Mouse (Mus musculus): ENCODE measurements at regions not wholly inside any gene's neighbourhood (a gene's known extent, or its start where the extent isn't known, plus 50 kb on each side); places are given as distances from the start of the nearest gene placed in this dataset.

DNA sequence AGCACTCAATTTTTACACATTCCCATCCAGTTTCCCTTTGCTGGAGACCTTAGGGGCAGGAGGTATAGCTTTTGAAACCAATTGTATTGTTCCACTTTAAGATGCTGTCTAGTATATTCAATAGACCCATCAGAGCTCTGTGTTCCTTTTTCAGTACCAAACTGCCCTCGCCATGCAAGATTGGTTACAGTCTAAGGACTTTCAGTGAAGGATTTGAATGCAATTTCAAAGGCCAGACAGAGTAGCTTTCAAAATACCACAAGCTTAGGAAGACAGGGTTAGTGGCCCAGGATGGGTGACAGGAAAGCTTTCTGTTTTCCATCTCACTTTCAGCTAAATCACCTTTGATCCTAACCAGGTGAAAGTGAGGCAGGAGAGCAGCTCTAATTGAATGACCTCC is 123.4 kb downstream of the Olfr1505 start:
- TF ChIP-seq CTCF (IDR thresholded peaks at IDR 0.05; ENCODE audit: low read depth, low read length) (no peak), TAL1 (conservative IDR thresholded peaks at IDR 0.05; ENCODE audit: low read depth, low read length) (no peak), GATA1 (IDR thresholded peaks at IDR 0.05; ENCODE audit: borderline replicate concordance, low read length) (no peak), POLR2AphosphoS5 (IDR thresholded peaks at IDR 0.05; ENCODE audit: insufficient replicate concordance, low read depth, low read length) (no peak), GATA2 (IDR thresholded peaks at IDR 0.05; ENCODE audit: borderline replicate concordance, low read depth, low read length) (no peak)

Measured in G1E (cell line).